Comparison of ENCODE assay signal across 15 mouse cellular contexts in the genomic region with DNA sequence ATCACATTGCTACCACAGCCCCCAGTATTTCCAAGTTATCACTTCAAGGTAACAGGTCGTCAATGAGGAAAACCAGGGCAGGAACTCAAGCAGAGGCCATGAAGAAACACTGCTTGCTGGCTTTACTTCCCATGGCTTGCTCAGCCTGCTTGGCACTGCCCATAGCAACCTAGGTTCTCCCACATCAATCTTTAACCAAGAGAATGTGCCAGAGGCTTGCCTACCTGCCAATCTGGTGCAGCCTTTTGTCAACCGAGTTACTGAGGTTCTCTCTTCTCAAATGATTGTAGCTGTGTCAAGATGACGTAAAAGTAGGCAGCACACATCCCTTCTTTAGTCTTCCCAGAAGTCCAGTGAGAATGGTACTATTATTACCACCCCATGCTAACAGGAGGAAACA.
"Had no signal": no experiment of that assay in that cellular context is flagged by ENCODE, and none has a peak within 500 bp of the region (broad histone marks: within the 10 kb centered on the region; RNA-seq: fewer than 3 reads in every experiment).

No protein-coding gene starts in this region.

- H3K4me3 ChIP-seq: left cerebral cortex, adult 2 months; liver, embryonic 12.5 days; liver, embryonic 15.5 days; lung, embryonic 15.5 days; megakaryocyte, embryonic 14.5 days; midbrain, embryonic 10.5 days; midbrain, embryonic 13.5 days; myocyte; neural tube, embryonic 13.5 days had no signal

- H3K27ac ChIP-seq: left cerebral cortex, adult 2 months; liver, embryonic 12.5 days; liver, embryonic 15.5 days; lung, embryonic 15.5 days; midbrain, embryonic 10.5 days; midbrain, embryonic 13.5 days; neural tube, embryonic 13.5 days had no signal

- H3K4me1 ChIP-seq: liver, embryonic 12.5 days; liver, embryonic 15.5 days; lung, embryonic 15.5 days; megakaryocyte, embryonic 14.5 days had no signal

- H3K36me3 ChIP-seq: liver, embryonic 12.5 days; liver, embryonic 15.5 days; lung, embryonic 15.5 days; midbrain, embryonic 10.5 days; midbrain, embryonic 13.5 days; neural tube, embryonic 13.5 days had no signal

- H3K9me3 ChIP-seq: liver, embryonic 12.5 days; liver, embryonic 15.5 days; lung, embryonic 15.5 days; midbrain, embryonic 10.5 days; midbrain, embryonic 13.5 days; neural tube, embryonic 13.5 days had no signal

- DNase-seq: layer of hippocampus, postnatal 36 days; lung, adult 18-20 months; lung, postnatal 10 days; lung, postnatal 36 days; thymus, adult 18-20 months; thymus, postnatal 36 days had no signal

- H3K27me3 ChIP-seq: liver, embryonic 12.5 days; liver, embryonic 15.5 days; megakaryocyte, embryonic 14.5 days; midbrain, embryonic 13.5 days; neural tube, embryonic 13.5 days had no signal
